Mouse (Mus musculus): ENCODE results near the gene Gpd1l. TPM values are rescaled to one million over a fixed set of nuclear protein-coding genes. Genes with fewer than 3 reads are reported as not detected.
A peak's percentile ranks its signal among the peaks of the same experiment; 100 is the strongest.
"Not testable (repeated sequence)": the region's sequence is repeated elsewhere in the genome, so short reads cannot be mapped to it uniquely, and the experiment has no call there.

Gpd1l gene
- 10.8 TPM for polyA plus RNA-seq (2012; fragmentation: generic; extraction: Trizol)
- long read RNA-seq, experiment 1, full-length matches to known transcripts = 3 of 8 reads
- long read RNA-seq, experiment 1, partial matches to known transcripts = 4 of 8 reads
- long read RNA-seq, experiment 1, other reads (novel, unspliced or antisense) = 1 of 8 reads
- long read RNA-seq, experiment 2, full-length matches to known transcripts = 53 of 119 reads
- long read RNA-seq, experiment 2, partial matches to known transcripts = 0 of 119 reads
- long read RNA-seq, experiment 2, other reads (novel, unspliced or antisense) = 66 of 119 reads

DNA sequence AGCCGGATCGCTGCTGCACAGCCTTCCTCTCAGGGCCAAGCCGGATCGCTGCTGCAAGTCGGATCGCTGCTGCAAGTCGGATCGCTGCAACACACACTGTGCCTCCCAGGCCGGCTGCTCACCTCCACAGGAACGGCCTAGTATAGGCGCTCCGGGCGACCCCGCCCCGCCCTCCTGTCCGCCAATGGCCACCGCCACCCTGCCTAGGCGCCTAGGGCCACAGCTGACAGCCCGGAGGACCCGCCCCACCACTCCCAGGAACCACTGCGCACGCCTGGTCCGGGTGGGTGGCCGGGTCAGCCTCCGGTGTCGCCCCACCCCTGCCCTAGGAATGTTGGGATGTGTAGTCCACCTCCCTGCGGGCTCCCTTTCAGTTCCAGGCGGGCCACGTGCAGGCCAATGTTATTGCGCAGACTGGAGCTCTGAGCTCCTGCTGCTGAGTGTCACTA, at the start of gene Gpd1l:
TSS of gene Gpd1l (minus strand) at position 265 of the 449 bp plus-strand sequence.
- H3K79me3 ChIP-seq (ENCODE audit: low read depth) = no peaks in the 10 kb centered on the region
- peak; percentile 52 for TF ChIP-seq USF1 (IDR thresholded peaks at IDR 0.05; ENCODE audit: low read depth)
- no peak for TF ChIP-seq MYOG (IDR thresholded peaks at IDR 0.05; ENCODE audit: control insufficient read depth, extremely low read depth, insufficient read length)
- no peak for TF ChIP-seq CTCF (IDR thresholded peaks at IDR 0.05; ENCODE audit: control insufficient read depth, insufficient read depth, insufficient read length)
- no peak for TF ChIP-seq CEBPB (IDR thresholded peaks at IDR 0.05; ENCODE audit: low read depth)
- H3ac ChIP-seq (ENCODE audit: control insufficient read depth, insufficient read length, low read depth) = peak within 1 kb of the TSS; percentile 78
- peak within 1 kb of the TSS; percentile 45 for H3K4me3 ChIP-seq (ENCODE audit: insufficient read depth, poor library complexity, severe bottlenecking)
- H3K79me2 ChIP-seq (ENCODE audit: control insufficient read depth, insufficient read depth) = no peaks in the 10 kb centered on the region
- no peaks in the 10 kb centered on the region for H3K27me3 ChIP-seq (ENCODE audit: control insufficient read depth, insufficient read depth, insufficient read length)
- H3K36me3 ChIP-seq (ENCODE audit: control insufficient read depth, insufficient read depth) = no peaks in the 10 kb centered on the region

- H3K4me3 ChIP-seq (ENCODE audit: insufficient read depth, poor library complexity, severe bottlenecking) = no peak within 1 kb of the TSS
- TF ChIP-seq CTCF (IDR thresholded peaks at IDR 0.05; ENCODE audit: control insufficient read depth, insufficient read depth, insufficient read length) = no peak
- no peak for TF ChIP-seq USF1 (IDR thresholded peaks at IDR 0.05; ENCODE audit: low read depth)
- TF ChIP-seq MAX (IDR thresholded peaks at IDR 0.05) = no peak
- TF ChIP-seq MYOG (IDR thresholded peaks at IDR 0.05; ENCODE audit: control insufficient read depth, extremely low read depth, insufficient read length) = no peak
- no peak for TF ChIP-seq FOSL1 (IDR thresholded peaks at IDR 0.05; ENCODE audit: insufficient read depth, low read length, poor library complexity, severe bottlenecking)
- TF ChIP-seq CEBPB (IDR thresholded peaks at IDR 0.05; ENCODE audit: low read depth) = no peak
- no peaks in the 10 kb centered on the region for H3K79me3 ChIP-seq (ENCODE audit: low read depth)
- no peaks in the 10 kb centered on the region for H3K79me2 ChIP-seq (ENCODE audit: control insufficient read depth, insufficient read depth)
- no peak within 1 kb of the TSS for H3ac ChIP-seq (ENCODE audit: control insufficient read depth, insufficient read length, low read depth)
- no peaks in the 10 kb centered on the region for H3K36me3 ChIP-seq (ENCODE audit: control insufficient read depth, insufficient read depth)
- H3K27me3 ChIP-seq (ENCODE audit: control insufficient read depth, insufficient read depth, insufficient read length) = no peaks in the 10 kb centered on the region
These were observed 49.0 kb upstream of the Gpd1l start, which contains the start of gene Rps27rt for GRCm38 (mm10) chr9:114982689-114983360. Gene Rps27rt, minus strand, starts transcription at chr9:114982739.

DNA sequence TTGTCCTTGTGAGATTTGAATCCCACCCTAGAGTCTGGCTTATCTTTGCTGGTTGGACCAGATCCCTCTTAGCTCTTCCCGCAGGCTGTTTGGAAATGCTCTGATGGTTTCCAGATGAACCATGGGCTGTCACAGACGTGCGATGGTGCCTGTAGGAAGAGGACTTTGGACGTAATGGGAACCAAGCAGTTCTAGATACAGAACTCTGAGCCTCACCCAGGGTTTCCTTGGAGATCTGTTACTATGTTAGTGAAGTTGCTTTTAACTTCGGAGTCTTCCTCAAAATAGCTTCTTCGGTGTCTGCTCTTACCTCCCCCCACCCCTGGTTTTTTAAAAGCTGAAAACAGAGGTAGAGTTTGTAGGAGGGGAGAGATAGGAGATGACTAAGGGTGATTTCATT, 46.2 kb upstream of the Gpd1l start:
- H3K4me3 ChIP-seq (ENCODE audit: insufficient read depth, poor library complexity, severe bottlenecking) = no peak overlapping the region
- H3K36me3 ChIP-seq (ENCODE audit: control insufficient read depth, insufficient read depth) = no peaks in the 10 kb centered on the region
- no peaks in the 10 kb centered on the region for H3K79me2 ChIP-seq (ENCODE audit: control insufficient read depth, insufficient read depth)
- no peak overlapping the region for H3ac ChIP-seq (ENCODE audit: control insufficient read depth, insufficient read length, low read depth)
- no peaks in the 10 kb centered on the region for H3K27me3 ChIP-seq (ENCODE audit: control insufficient read depth, insufficient read depth, insufficient read length)
- no peaks in the 10 kb centered on the region for H3K79me3 ChIP-seq (ENCODE audit: low read depth)
- TF ChIP-seq FOSL1 (IDR thresholded peaks at IDR 0.05; ENCODE audit: insufficient read depth, low read length, poor library complexity, severe bottlenecking) (no peak), MYOG (IDR thresholded peaks at IDR 0.05; ENCODE audit: control insufficient read depth, extremely low read depth, insufficient read length) (no peak), USF1 (IDR thresholded peaks at IDR 0.05; ENCODE audit: low read depth) (no peak), MYOD1 (IDR thresholded peaks at IDR 0.05; ENCODE audit: control insufficient read depth, insufficient read length, low read depth) (no peak), CEBPB (IDR thresholded peaks at IDR 0.05; ENCODE audit: low read depth) (no peak), MAX (IDR thresholded peaks at IDR 0.05) (no peak), CTCF (IDR thresholded peaks at IDR 0.05; ENCODE audit: control insufficient read depth, insufficient read depth, insufficient read length) (no peak)

GRCm38 (mm10) chr9:114978281-114979111, 44.7 kb upstream of the Gpd1l start, which contains the start of gene Osbpl10:
Gene Osbpl10, plus strand, starts transcription at chr9:114978569.
- Histone ChIP-seq H3K79me3 (ENCODE audit: low read depth) (no peaks in the 10 kb centered on the region), H3K27me3 (ENCODE audit: control insufficient read depth, insufficient read depth, insufficient read length) (no peaks in the 10 kb centered on the region), H3K79me2 (ENCODE audit: control insufficient read depth, insufficient read depth) (no peaks in the 10 kb centered on the region), H3K4me3 (ENCODE audit: insufficient read depth, poor library complexity, severe bottlenecking) (peak within 1 kb of the TSS; percentile 36), H3ac (ENCODE audit: control insufficient read depth, insufficient read length, low read depth) (peak within 1 kb of the TSS; percentile 67), H3K36me3 (ENCODE audit: control insufficient read depth, insufficient read depth) (no peaks in the 10 kb centered on the region)
- TF ChIP-seq MYOD1 (IDR thresholded peaks at IDR 0.05; ENCODE audit: control insufficient read depth, insufficient read length, low read depth) = no peak
- no peak for TF ChIP-seq CEBPB (IDR thresholded peaks at IDR 0.05; ENCODE audit: low read depth)
- no peak for TF ChIP-seq MYOG (IDR thresholded peaks at IDR 0.05; ENCODE audit: control insufficient read depth, extremely low read depth, insufficient read length)
- peak; percentile 44 for TF ChIP-seq CTCF (IDR thresholded peaks at IDR 0.05; ENCODE audit: control insufficient read depth, insufficient read depth, insufficient read length)

DNA sequence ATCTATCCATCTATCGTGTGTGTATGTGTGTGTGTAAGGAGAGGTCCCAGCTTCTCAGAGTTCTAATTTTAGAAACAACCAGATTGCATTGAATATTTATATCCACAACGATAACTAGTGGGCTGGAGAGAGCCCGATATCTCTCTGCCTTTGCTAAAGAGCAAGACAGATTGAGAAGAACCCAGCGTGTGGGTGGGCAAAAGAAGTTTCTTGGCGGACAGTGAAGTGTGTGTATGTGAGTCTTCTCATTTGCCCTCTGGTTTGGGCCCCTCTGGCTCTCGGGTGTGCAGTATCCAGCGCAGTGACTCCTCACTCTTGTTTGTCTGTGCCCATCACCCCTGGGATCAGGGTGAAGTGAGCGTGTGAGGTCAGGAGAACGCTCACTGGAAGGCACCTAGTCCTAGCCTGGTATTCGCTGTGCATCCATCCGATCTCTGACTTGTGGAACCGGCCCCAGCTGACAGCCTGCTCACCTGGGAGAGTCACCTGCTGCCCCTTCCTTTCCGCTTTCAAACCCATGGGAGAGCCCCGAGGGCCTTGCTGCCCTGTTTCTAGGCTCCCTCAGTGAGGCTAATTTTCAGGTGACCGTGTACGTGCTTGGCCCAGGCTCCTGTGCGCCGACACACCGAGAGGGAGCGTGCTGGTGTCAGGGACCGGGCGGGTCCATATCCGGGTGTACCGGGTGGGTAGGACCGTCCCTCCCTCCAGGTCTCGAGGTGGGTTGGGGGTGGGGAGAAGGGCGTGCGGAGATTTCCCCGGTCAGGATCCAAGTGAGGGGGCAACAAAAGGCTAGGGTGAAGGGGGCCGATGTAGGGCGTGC, 43.9 kb upstream of the Gpd1l start:
- H3ac ChIP-seq (ENCODE audit: control insufficient read depth, insufficient read length, low read depth) = no peak overlapping the region
- TF ChIP-seq USF1 (IDR thresholded peaks at IDR 0.05; ENCODE audit: low read depth) (no peak), CTCF (IDR thresholded peaks at IDR 0.05; ENCODE audit: control insufficient read depth, insufficient read depth, insufficient read length) (no peak), MYOG (IDR thresholded peaks at IDR 0.05; ENCODE audit: control insufficient read depth, extremely low read depth, insufficient read length) (no peak), MAX (IDR thresholded peaks at IDR 0.05) (no peak), MYOD1 (IDR thresholded peaks at IDR 0.05; ENCODE audit: control insufficient read depth, insufficient read length, low read depth) (no peak), FOSL1 (IDR thresholded peaks at IDR 0.05; ENCODE audit: insufficient read depth, low read length, poor library complexity, severe bottlenecking) (no peak), CEBPB (IDR thresholded peaks at IDR 0.05; ENCODE audit: low read depth) (no peak)

DNA sequence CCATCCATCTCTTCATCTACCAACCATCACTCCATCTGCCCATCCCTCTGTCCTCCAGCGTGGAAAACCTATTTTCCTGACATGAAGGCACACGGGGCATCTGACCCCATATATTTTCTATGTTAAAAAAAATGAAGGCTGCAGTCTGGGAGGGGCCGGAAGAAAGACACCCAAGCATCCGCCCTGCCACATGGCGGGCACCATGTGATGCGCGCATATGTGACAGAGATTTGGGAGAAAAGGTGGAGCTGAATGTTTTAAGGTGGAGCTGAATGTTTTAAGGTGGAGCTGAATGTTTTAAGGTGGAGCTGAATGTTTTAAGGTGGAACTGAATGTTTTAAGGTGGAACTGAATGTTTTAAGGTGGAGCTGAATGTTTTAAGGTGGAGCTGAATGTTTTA, 32.5 kb upstream of the Gpd1l start:
- not testable (repeated sequence) for H3K79me2 ChIP-seq (ENCODE audit: control insufficient read depth, insufficient read depth); H3K36me3 ChIP-seq (ENCODE audit: control insufficient read depth, insufficient read depth); H3K4me3 ChIP-seq (ENCODE audit: insufficient read depth, poor library complexity, severe bottlenecking); H3K27me3 ChIP-seq (ENCODE audit: control insufficient read depth, insufficient read depth, insufficient read length); H3ac ChIP-seq (ENCODE audit: control insufficient read depth, insufficient read length, low read depth); H3K79me3 ChIP-seq (ENCODE audit: low read depth)

More for the DNA sequence above, 43.9 kb upstream of the Gpd1l start:
- Histone ChIP-seq H3K79me2 (ENCODE audit: control insufficient read depth, insufficient read depth) (no peaks in the 10 kb centered on the region), H3K4me3 (ENCODE audit: insufficient read depth, poor library complexity, severe bottlenecking) (peak overlapping the region; percentile 36), H3K27me3 (ENCODE audit: control insufficient read depth, insufficient read depth, insufficient read length) (no peaks in the 10 kb centered on the region), H3K36me3 (ENCODE audit: control insufficient read depth, insufficient read depth) (no peaks in the 10 kb centered on the region), H3K79me3 (ENCODE audit: low read depth) (no peaks in the 10 kb centered on the region)
